Mouse (Mus musculus) spleen, adult 2 months (tissue): ENCODE measurements at regions not wholly inside any gene's neighbourhood (a gene's known extent, or its start where the extent isn't known, plus 50 kb on each side); places are given as distances from the start of the nearest gene placed in this dataset.

Experiments
- CTCF ChIP-seq: fragments of 200-500 bp; IDR thresholded peaks from 2 replicates; pipeline ENCODE4 v1.5.1; 2011; ENCODE audit warnings: mild to moderate bottlenecking, inconsistent platforms; ENCODE audit not compliant: insufficient read depth, insufficient read length, insufficient replicate concordance; ENCODE audit errors: extremely low read depth
- POLR2A ChIP-seq: fragments of 200-500 bp; IDR thresholded peaks from 2 replicates; pipeline ENCODE4 v1.6.1; 2011; ENCODE audit warnings: low read depth, low read length, inconsistent platforms

DNA sequence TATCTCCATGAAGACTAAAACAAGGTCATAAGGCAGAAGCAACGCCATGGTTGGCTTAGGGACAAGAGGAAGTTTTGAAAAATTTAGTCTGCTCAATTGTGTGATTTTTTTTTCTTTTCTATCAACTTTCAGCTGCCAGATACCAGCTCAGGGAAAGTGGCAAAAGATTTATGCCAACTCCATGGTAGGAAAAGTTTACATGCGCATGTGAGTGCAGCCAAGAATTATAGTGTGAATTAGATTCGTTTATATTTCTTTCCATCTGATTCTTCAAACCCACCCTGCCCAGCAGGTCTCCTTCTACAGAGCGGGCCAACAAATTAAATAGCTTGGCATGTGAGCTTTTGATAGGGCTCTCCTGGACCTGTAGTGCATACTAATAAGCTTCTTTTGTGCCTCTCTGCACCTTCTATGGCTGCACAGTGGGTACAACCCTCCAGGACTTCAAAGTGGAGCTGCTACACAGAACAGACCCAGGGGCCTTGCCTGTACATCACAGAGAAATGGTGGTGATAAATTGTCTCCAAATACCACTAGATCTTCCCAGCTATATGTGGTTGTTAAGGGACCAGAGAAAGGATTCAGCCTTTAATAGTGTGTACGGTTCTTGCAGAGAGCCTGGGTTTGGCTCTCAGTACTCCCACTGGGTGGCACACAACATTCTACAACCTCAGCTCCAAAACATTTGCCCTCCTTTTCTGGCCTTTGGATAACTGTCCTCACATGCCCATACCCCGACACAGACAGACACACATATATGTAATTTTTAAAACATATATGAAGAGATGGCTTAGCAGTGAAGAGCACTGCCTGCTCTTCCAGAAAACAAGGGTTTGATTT lies 135.0 kb downstream of the Basp1 start:
- TF ChIP-seq CTCF (no peak), POLR2A (no peak)
